Mouse (Mus musculus): Measurements from ENCODE around the gene Gzme. TPM values are rescaled to one million over a fixed set of nuclear protein-coding genes. Genes with fewer than 3 reads are reported as not detected.

Gzme gene
- polyA plus RNA-seq, 1 experiment from 2014 or later = not detected

GRCm38 (mm10) chr14:56103452-56103851, 17.0 kb downstream of the Gzme start:
- no peak overlapping the region for H3K9ac ChIP-seq
- no peak overlapping the region for H3K4me2 ChIP-seq
- no peak overlapping the region for H3K27ac ChIP-seq
- no peak for ATAC-seq (ENCODE audit: borderline replicate concordance, extremely low read depth, low FRiP score, low TSS enrichment)
- no peaks in the 10 kb centered on the region for H3K27me3 ChIP-seq
- no peaks in the 10 kb centered on the region for H3K36me3 ChIP-seq
- no peaks in the 10 kb centered on the region for H3K4me1 ChIP-seq
- H3K9me3 ChIP-seq = no peaks in the 10 kb centered on the region
- no peak overlapping the region for H3K4me3 ChIP-seq
- WGBS = 53% methylated on average over 3 of the region's 3 CpGs

- H3K4me3 ChIP-seq = no peak within 1 kb of the TSS
- H3K9ac ChIP-seq = no peak within 1 kb of the TSS
- WGBS = 61% methylated on average over 10 of the region's 10 CpGs
- ATAC-seq (ENCODE audit: borderline replicate concordance, extremely low read depth, low FRiP score, low TSS enrichment) = no peak
- H3K27me3 ChIP-seq = no peaks in the 10 kb centered on the region
- H3K27ac ChIP-seq = no peak within 1 kb of the TSS
- H3K9me3 ChIP-seq = no peaks in the 10 kb centered on the region
- H3K4me1 ChIP-seq = no peaks in the 10 kb centered on the region
- H3K4me2 ChIP-seq = no peak within 1 kb of the TSS
- H3K36me3 ChIP-seq = no peaks in the 10 kb centered on the region
These were observed 18.0 kb downstream of the Gzme start, which contains the start of gene Ctsg for GRCm38 (mm10) chr14:56102386-56102785. Gene Ctsg, minus strand, starts transcription at chr14:56102574.

GRCm38 (mm10) chr14:56098940-56099339, 21.5 kb downstream of the Gzme start:
- no peaks in the 10 kb centered on the region for H3K9me3 ChIP-seq
- H3K27me3 ChIP-seq = no peaks in the 10 kb centered on the region
- H3K9ac ChIP-seq = no peak overlapping the region
- H3K36me3 ChIP-seq = no peaks in the 10 kb centered on the region
- no peak overlapping the region for H3K4me3 ChIP-seq
- H3K4me2 ChIP-seq = no peak overlapping the region
- H3K4me1 ChIP-seq = no peaks in the 10 kb centered on the region
- WGBS = 74% methylated on average over 4 of the region's 4 CpGs
- no peak for ATAC-seq (ENCODE audit: borderline replicate concordance, extremely low read depth, low FRiP score, low TSS enrichment)
- no peak overlapping the region for H3K27ac ChIP-seq

GRCm38 (mm10) chr14:56097597-56097996, 22.8 kb downstream of the Gzme start:
- Histone ChIP-seq H3K4me3 (no peak overlapping the region), H3K9ac (no peak overlapping the region), H3K4me2 (no peak overlapping the region), H3K9me3 (no peaks in the 10 kb centered on the region), H3K36me3 (no peaks in the 10 kb centered on the region), H3K27ac (no peak overlapping the region), H3K4me1 (no peaks in the 10 kb centered on the region), H3K27me3 (no peaks in the 10 kb centered on the region)
- 72% methylated on average over 1 of the region's 1 CpGs for WGBS
- no peak for ATAC-seq (ENCODE audit: borderline replicate concordance, extremely low read depth, low FRiP score, low TSS enrichment)

- no peak overlapping the region for H3K4me2 ChIP-seq
- no peaks in the 10 kb centered on the region for H3K4me1 ChIP-seq
- H3K27me3 ChIP-seq = no peaks in the 10 kb centered on the region
- ATAC-seq (ENCODE audit: borderline replicate concordance, extremely low read depth, low FRiP score, low TSS enrichment) = no peak
- 61% methylated on average over 2 of the region's 2 CpGs for WGBS
- H3K27ac ChIP-seq = no peak overlapping the region
- H3K9ac ChIP-seq = no peak overlapping the region
- no peak overlapping the region for H3K4me3 ChIP-seq
- H3K36me3 ChIP-seq = no peaks in the 10 kb centered on the region
- H3K9me3 ChIP-seq = no peaks in the 10 kb centered on the region
These were observed 27.1 kb downstream of the Gzme start for GRCm38 (mm10) chr14:56093353-56093752.

- Histone ChIP-seq H3K4me3 (no peak overlapping the region), H3K4me2 (no peak overlapping the region), H3K4me1 (no peaks in the 10 kb centered on the region), H3K36me3 (no peaks in the 10 kb centered on the region), H3K9ac (no peak overlapping the region), H3K27me3 (no peaks in the 10 kb centered on the region), H3K27ac (no peak overlapping the region), H3K9me3 (no peaks in the 10 kb centered on the region)
- 61% methylated on average over 3 of the region's 3 CpGs for WGBS
- no peak for ATAC-seq (ENCODE audit: borderline replicate concordance, extremely low read depth, low FRiP score, low TSS enrichment)
These were observed 33.7 kb downstream of the Gzme start for GRCm38 (mm10) chr14:56086711-56087110.

- Histone ChIP-seq H3K4me3 (no peak within 1 kb of the TSS), H3K4me1 (no peaks in the 10 kb centered on the region), H3K9me3 (no peaks in the 10 kb centered on the region), H3K27ac (no peak within 1 kb of the TSS), H3K36me3 (no peaks in the 10 kb centered on the region), H3K9ac (no peak within 1 kb of the TSS), H3K27me3 (no peaks in the 10 kb centered on the region), H3K4me2 (no peak within 1 kb of the TSS)
- 98% methylated on average over 2 of the region's 2 CpGs for WGBS
- no peak for ATAC-seq (ENCODE audit: borderline replicate concordance, extremely low read depth, low FRiP score, low TSS enrichment)
These were observed 35.3 kb downstream of the Gzme start, which contains the start of gene Mcpt8 for GRCm38 (mm10) chr14:56085167-56085566. Gene Mcpt8, minus strand, starts transcription at chr14:56085273.

- 83% methylated on average over 4 of the region's 4 CpGs for WGBS
- Histone ChIP-seq H3K27ac (no peak overlapping the region), H3K36me3 (no peaks in the 10 kb centered on the region), H3K4me2 (no peak overlapping the region), H3K4me3 (no peak overlapping the region), H3K27me3 (no peaks in the 10 kb centered on the region), H3K4me1 (no peaks in the 10 kb centered on the region), H3K9ac (no peak overlapping the region), H3K9me3 (no peaks in the 10 kb centered on the region)
- ATAC-seq (ENCODE audit: borderline replicate concordance, extremely low read depth, low FRiP score, low TSS enrichment) = no peak
These were observed 38.4 kb downstream of the Gzme start for GRCm38 (mm10) chr14:56082016-56082415.

Small RNA genes lying within 50 kb of the gene (microRNA-seq; reads per million reads assigned to microRNA genes)
- gene Mir6949 = not detected

Other genes starting within 250 kb of the Gzme start
- 0.88 and 1.2 TPM in 2 replicates for gene Cbln3, start 236.2 kb downstream of the Gzme start, polyA plus RNA-seq (2015; fragmentation: Nextera tagmentation; extraction: Ambion mirVana)
- 18.3 and 18.8 TPM in 2 replicates for gene Khnyn, start 235.7 kb downstream of the Gzme start, polyA plus RNA-seq (2015; fragmentation: Nextera tagmentation; extraction: Ambion mirVana)
- 51.8 and 52.9 TPM in 2 replicates for gene Sdr39u1, start 220.3 kb downstream of the Gzme start, polyA plus RNA-seq (2015; fragmentation: Nextera tagmentation; extraction: Ambion mirVana)
- gene Cma1, start 175.9 kb downstream of the Gzme start, polyA plus RNA-seq (2015; fragmentation: Nextera tagmentation; extraction: Ambion mirVana) = 4.3 and 5.9 TPM in 2 replicates
- gene Cma2, start 169.6 kb downstream of the Gzme start, polyA plus RNA-seq (2015; fragmentation: Nextera tagmentation; extraction: Ambion mirVana) = not detected in 2 replicates
- gene Mcpt1, start 102.7 kb downstream of the Gzme start, polyA plus RNA-seq (2015; fragmentation: Nextera tagmentation; extraction: Ambion mirVana) = not detected in 2 replicates
- not detected in 2 replicates for gene Mcpt9, start 90.1 kb downstream of the Gzme start, polyA plus RNA-seq (2015; fragmentation: Nextera tagmentation; extraction: Ambion mirVana)
- gene Mcpt2, start 78.6 kb downstream of the Gzme start, polyA plus RNA-seq (2015; fragmentation: Nextera tagmentation; extraction: Ambion mirVana) = not detected in 2 replicates
- 0.14 and 0.40 TPM in 2 replicates for gene Mcpt4, start 58.3 kb downstream of the Gzme start, polyA plus RNA-seq (2015; fragmentation: Nextera tagmentation; extraction: Ambion mirVana)
- 1.1 and 1.6 TPM in 2 replicates for gene Mcpt8, start 35.4 kb downstream of the Gzme start, polyA plus RNA-seq (2015; fragmentation: Nextera tagmentation; extraction: Ambion mirVana)
- gene Ctsg, start 18.1 kb downstream of the Gzme start, polyA plus RNA-seq (2015; fragmentation: Nextera tagmentation; extraction: Ambion mirVana) = not detected in 2 replicates
- gene Gzmd, start 12.0 kb upstream of the Gzme start, polyA plus RNA-seq (2015; fragmentation: Nextera tagmentation; extraction: Ambion mirVana) = not detected in 2 replicates
- not detected in 2 replicates for gene Gzmg, start 39.0 kb upstream of the Gzme start, polyA plus RNA-seq (2015; fragmentation: Nextera tagmentation; extraction: Ambion mirVana)
- not detected in 2 replicates for gene Gzmn, start 54.0 kb upstream of the Gzme start, polyA plus RNA-seq (2015; fragmentation: Nextera tagmentation; extraction: Ambion mirVana)
- gene Gzmf, start 90.8 kb upstream of the Gzme start, polyA plus RNA-seq (2015; fragmentation: Nextera tagmentation; extraction: Ambion mirVana) = not detected in 2 replicates
- gene Gzmc, start 114.0 kb upstream of the Gzme start, polyA plus RNA-seq (2015; fragmentation: Nextera tagmentation; extraction: Ambion mirVana) = not detected in 2 replicates
- 1.2 and 1.6 TPM in 2 replicates for gene Gzmb, start 141.6 kb upstream of the Gzme start, polyA plus RNA-seq (2015; fragmentation: Nextera tagmentation; extraction: Ambion mirVana)
- gene Atp12a, start 244.4 kb upstream of the Gzme start, polyA plus RNA-seq (2015; fragmentation: Nextera tagmentation; extraction: Ambion mirVana) = 1.5 and 1.9 TPM in 2 replicates